Mouse (Mus musculus): ENCODE results near the gene Hnrnpll.

Gene Hnrnpll

GRCm38 (mm10) chr17:79999631-80000030 is 62.5 kb downstream of the Hnrnpll start:
- DNase-seq (ENCODE audit: low spot score), result no peak

GRCm38 (mm10) chr17:79998986-79999385 is 63.1 kb downstream of the Hnrnpll start:
- DNase-seq (ENCODE audit: low spot score), result no peak

GRCm38 (mm10) chr17:79995091-79995691 is 66.9 kb downstream of the Hnrnpll start:
- DNase-seq (ENCODE audit: low spot score), result no peak

DNA sequence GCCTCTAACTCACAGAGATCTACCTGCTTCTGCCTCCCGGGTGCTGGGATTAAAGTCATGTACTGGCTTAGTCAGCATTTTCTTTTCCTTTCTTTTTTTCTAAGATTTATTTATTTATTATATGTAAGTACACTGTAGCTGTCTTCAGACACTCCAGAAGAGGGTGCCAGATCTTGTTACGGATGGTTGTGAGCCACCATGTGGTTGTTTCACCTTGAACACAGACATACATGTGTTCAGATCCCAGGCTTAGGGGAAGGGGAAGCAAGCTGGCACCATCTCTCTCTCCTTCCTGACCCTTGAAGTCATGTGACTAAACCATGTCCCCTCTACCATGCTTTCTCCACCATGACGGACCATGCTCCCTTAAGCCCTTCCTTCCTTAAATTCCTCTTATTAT is 70.0 kb downstream of the Hnrnpll start:
- DNase-seq (ENCODE audit: low spot score), result no peak

GRCm38 (mm10) chr17:79991166-79991958 is 70.8 kb downstream of the Hnrnpll start:
- no peak for DNase-seq (ENCODE audit: low spot score)

- no peak for DNase-seq (ENCODE audit: low spot score)
These were observed 72.0 kb downstream of the Hnrnpll start for GRCm38 (mm10) chr17:79990161-79990560.

- DNase-seq (ENCODE audit: low spot score), result no peak
These were observed 77.7 kb downstream of the Hnrnpll start for GRCm38 (mm10) chr17:79984450-79984849.

- no peak for DNase-seq (ENCODE audit: low spot score)
These were observed 79.1 kb downstream of the Hnrnpll start for GRCm38 (mm10) chr17:79982955-79983529.

DNA sequence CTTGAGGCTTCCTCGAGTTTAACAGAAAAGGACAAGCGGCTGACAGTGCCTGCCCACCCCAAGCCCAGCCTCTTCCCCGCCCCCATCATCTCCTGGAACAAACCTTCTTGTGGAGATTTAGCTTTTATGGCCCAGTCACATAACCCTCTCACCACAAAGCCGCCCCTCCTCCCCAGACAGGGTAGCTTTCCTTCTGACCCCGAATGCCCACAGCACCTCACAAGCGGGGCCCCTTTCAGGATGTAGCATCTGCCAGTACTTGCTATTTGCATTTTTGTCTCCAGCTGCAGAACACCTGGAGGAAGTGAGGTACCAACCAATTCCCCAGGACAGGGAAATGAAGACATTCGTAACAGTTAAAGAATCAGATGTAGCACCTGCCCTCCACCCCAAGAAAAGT is 79.6 kb downstream of the Hnrnpll start:
- no peak for DNase-seq (ENCODE audit: low spot score)

GRCm38 (mm10) chr17:79981758-79982481 is 80.2 kb downstream of the Hnrnpll start:
- DNase-seq (ENCODE audit: low spot score), result no peak

DNA sequence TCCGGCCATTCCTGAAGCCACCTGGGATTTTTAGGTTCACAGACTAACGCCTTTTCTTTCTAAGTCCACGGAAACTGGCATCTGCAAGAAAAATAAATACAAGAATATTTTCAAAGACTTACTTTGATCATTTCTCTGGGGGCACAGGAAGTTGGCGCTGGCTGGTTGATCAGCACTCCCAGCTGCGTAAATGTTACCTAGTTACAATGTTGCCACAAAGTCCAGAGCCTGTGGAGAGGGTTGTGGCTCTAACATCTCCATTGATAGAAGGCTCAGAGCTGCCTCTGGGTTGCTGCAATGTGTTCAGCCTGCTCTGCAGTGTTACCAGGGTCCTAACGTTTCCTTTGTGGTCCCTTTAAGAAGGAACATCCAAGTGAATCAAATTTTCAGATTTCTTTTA is 80.8 kb downstream of the Hnrnpll start:
- no peak for DNase-seq (ENCODE audit: low spot score)

GRCm38 (mm10) chr17:79980421-79981120 is 81.6 kb downstream of the Hnrnpll start:
- no peak for DNase-seq (ENCODE audit: low spot score)

Data from urinary bladder, postnatal 14 days (tissue).